Mouse (Mus musculus) forebrain, postnatal 0 days (tissue): ENCODE measurements around the gene Sh2d3c. TPM values are rescaled to one million over a fixed set of nuclear protein-coding genes. Genes with fewer than 3 reads are reported as not detected.

Experiments used
- ATAC-seq: fragments of 200-750 bp; cut with Nextera tagmentation; 2 replicates; pipeline ENCODE4 v1.8.0; 2017; ENCODE audit warnings: mild to moderate bottlenecking, moderate library complexity
- DNase-seq: peaks from one replicate; pipeline ENCODE4 v3.0.0-alpha.2; 2015
- H3K27ac ChIP-seq: fragments of 300-500 bp; sonication (generic); 2 replicates; pipeline ENCODE4 v1.5.1; 2014; ENCODE audit warnings: low read depth, mild to moderate bottlenecking, antibody characterized with exemption, low read length, moderate library complexity, mixed read lengths
- H3K27me3 ChIP-seq: fragments of 300-500 bp; sonication (generic); 2 replicates; pipeline ENCODE4 v1.6.1; 2014; ENCODE audit warnings: mild to moderate bottlenecking, low read length, mixed read lengths; ENCODE audit not compliant: insufficient read depth
- H3K36me3 ChIP-seq: fragments of 300-500 bp; sonication (generic); 2 replicates; pipeline ENCODE4 v1.6.1; 2014; ENCODE audit warnings: mild to moderate bottlenecking, moderate library complexity; ENCODE audit not compliant: insufficient read depth
- H3K4me1 ChIP-seq: fragments of 300-500 bp; sonication (generic); 2 replicates; pipeline ENCODE4 v1.6.1; 2014; ENCODE audit warnings: antibody characterized with exemption; ENCODE audit not compliant: insufficient read depth
- H3K4me2 ChIP-seq: fragments of 300-500 bp; sonication (generic); 2 replicates; pipeline ENCODE4 v1.6.1; 2014; ENCODE audit warnings: low read depth, mild to moderate bottlenecking, moderate library complexity
- H3K4me3 ChIP-seq: fragments of 300-500 bp; sonication (generic); 2 replicates; pipeline ENCODE4 v1.5.1; 2014; ENCODE audit warnings: low read depth, low read length, mixed read lengths
- H3K9ac ChIP-seq: fragments of 300-500 bp; sonication (generic); 2 replicates; pipeline ENCODE4 v1.6.1; 2014; ENCODE audit warnings: mild to moderate bottlenecking
- H3K9me3 ChIP-seq: fragments of 300-500 bp; sonication (generic); 2 replicates; pipeline ENCODE4 v1.6.1; 2016; ENCODE audit warnings: low read length
- CTCF ChIP-seq: sonication (generic); IDR thresholded peaks from 2 replicates; pipeline ENCODE4 v1.5.1; 2016; ENCODE audit warnings: antibody characterized with exemption, control low read depth, low read depth
- WGBS: fragments of 180-500 bp; shearing (Covaris S2); extraction: QIAGEN DNeasy Blood & Tissue Kit; methylation state at CpG from one replicate; pipeline ENCODE4 v1.1.7; 2014; 5-methylcytosine and 5-hydroxymethylcytosine counted together
- polyA plus RNA-seq: library from polyadenylated mRNA; unstranded; fragments of >200 nt; fragmentation: Nextera tagmentation; extraction: Ambion mirVana; gene quantifications from 2 replicates; pipeline ENCODE4 v1.2.1, GENCODE M21; 2015
- total RNA-seq: library from RNA; depleted of rRNA; stranded (reverse); fragments of >200 nt; gene quantifications from 2 replicates; pipeline ENCODE4 v1.2.3, GENCODE M21; 2014

Gene Sh2d3c
- total and polyA plus RNA-seq, 2 experiments from 2014 or later = 24.1 to 48.9 TPM

- no peaks in the 10 kb centered on the region for H3K4me1 ChIP-seq
- H3K9me3 ChIP-seq = no peaks in the 10 kb centered on the region
- WGBS = 86% methylated on average over 6 of the region's 6 CpGs
- no peak overlapping the region for H3K4me3 ChIP-seq
- H3K4me2 ChIP-seq = no peak overlapping the region
- DNase-seq (no peak), ATAC-seq (no peak)
- no peak overlapping the region for H3K27ac ChIP-seq
- peaks cover 18% of the 10 kb centered on the region for H3K36me3 ChIP-seq
- no peak overlapping the region for H3K9ac ChIP-seq
- TF ChIP-seq CTCF = no peak
- H3K27me3 ChIP-seq = no peaks in the 10 kb centered on the region
Measured at GRCm38 (mm10) chr2:32699680-32700079, 21.2 kb upstream of the Sh2d3c start.

- peaks cover 31% of the 10 kb centered on the region for H3K36me3 ChIP-seq
- H3K9ac ChIP-seq = no peak overlapping the region
- 87% methylated on average over 14 of the region's 14 CpGs for WGBS
- ATAC-seq = no peak
- no peak overlapping the region for H3K4me3 ChIP-seq
- no peak overlapping the region for H3K27ac ChIP-seq
- H3K4me2 ChIP-seq = no peak overlapping the region
- no peaks in the 10 kb centered on the region for H3K27me3 ChIP-seq
- TF ChIP-seq CTCF = no peak
- H3K9me3 ChIP-seq = no peaks in the 10 kb centered on the region
- no peak for DNase-seq
- no peaks in the 10 kb centered on the region for H3K4me1 ChIP-seq
Measured at GRCm38 (mm10) chr2:32700966-32701743, 19.7 kb upstream of the Sh2d3c start.

GRCm38 (mm10) chr2:32703046-32703445, 17.8 kb upstream of the Sh2d3c start:
- peaks cover 48% of the 10 kb centered on the region for H3K36me3 ChIP-seq
- H3K9me3 ChIP-seq = no peaks in the 10 kb centered on the region
- ATAC-seq (no peak), DNase-seq (no peak)
- no peaks in the 10 kb centered on the region for H3K4me1 ChIP-seq
- no peak overlapping the region for H3K9ac ChIP-seq
- H3K27ac ChIP-seq = no peak overlapping the region
- H3K4me2 ChIP-seq = no peak overlapping the region
- TF ChIP-seq CTCF = no peak
- H3K4me3 ChIP-seq = no peak overlapping the region
- 94% methylated on average over 8 of the region's 8 CpGs for WGBS
- H3K27me3 ChIP-seq = no peaks in the 10 kb centered on the region

- ATAC-seq (no peak), DNase-seq (no peak)
- no peak within 1 kb of the TSS for H3K27ac ChIP-seq
- no peak within 1 kb of the TSS for H3K9ac ChIP-seq
- peaks cover 53% of the 10 kb centered on the region for H3K36me3 ChIP-seq
- no peak within 1 kb of the TSS for H3K4me3 ChIP-seq
- H3K9me3 ChIP-seq = no peaks in the 10 kb centered on the region
- no peaks in the 10 kb centered on the region for H3K4me1 ChIP-seq
- no peak within 1 kb of the TSS for H3K4me2 ChIP-seq
- no peak for TF ChIP-seq CTCF
- H3K27me3 ChIP-seq = no peaks in the 10 kb centered on the region
- WGBS = 90% methylated on average over 2 of the region's 2 CpGs
Measured at GRCm38 (mm10) chr2:32704021-32704421, 16.8 kb upstream of the Sh2d3c start, which contains the start of gene Fpgs. TSS of gene Fpgs (minus strand) at chr2:32704145.

- 92% methylated on average over 7 of the region's 7 CpGs for WGBS
- Histone ChIP-seq H3K36me3 (peaks cover 63% of the 10 kb centered on the region), H3K27me3 (no peaks in the 10 kb centered on the region), H3K4me2 (no peak overlapping the region), H3K4me1 (no peaks in the 10 kb centered on the region), H3K9me3 (no peaks in the 10 kb centered on the region), H3K4me3 (no peak overlapping the region), H3K27ac (no peak overlapping the region), H3K9ac (no peak overlapping the region)
- no peak for TF ChIP-seq CTCF
- DNase-seq = no peak
- ATAC-seq = no peak
Measured at GRCm38 (mm10) chr2:32705018-32705417, 15.8 kb upstream of the Sh2d3c start.

GRCm38 (mm10) chr2:32706971-32707370, 13.9 kb upstream of the Sh2d3c start:
- H3K4me2 ChIP-seq = no peak overlapping the region
- no peak overlapping the region for H3K4me3 ChIP-seq
- ATAC-seq (no peak), DNase-seq (no peak)
- peaks cover 3% of the 10 kb centered on the region; the same call in 1 of the 2 replicates for H3K4me1 ChIP-seq
- no peak overlapping the region for H3K9ac ChIP-seq
- 94% methylated on average over 6 of the region's 6 CpGs for WGBS
- peaks cover 69% of the 10 kb centered on the region for H3K36me3 ChIP-seq
- TF ChIP-seq CTCF = no peak
- H3K27ac ChIP-seq = no peak overlapping the region
- no peaks in the 10 kb centered on the region for H3K9me3 ChIP-seq
- no peaks in the 10 kb centered on the region for H3K27me3 ChIP-seq

- ATAC-seq = no peak
- peak; percentile 83 for TF ChIP-seq CTCF
- WGBS = 32% methylated on average over 3 of the region's 3 CpGs
- no peaks in the 10 kb centered on the region for H3K9me3 ChIP-seq
- H3K36me3 ChIP-seq = peaks cover 60% of the 10 kb centered on the region
- no peak overlapping the region for H3K27ac ChIP-seq
- H3K9ac ChIP-seq = no peak overlapping the region
- H3K4me2 ChIP-seq = no peak overlapping the region
- H3K4me3 ChIP-seq = no peak overlapping the region
- H3K4me1 ChIP-seq = peaks cover 3% of the 10 kb centered on the region
- peak; percentile 73 for DNase-seq
- no peaks in the 10 kb centered on the region for H3K27me3 ChIP-seq
Measured at GRCm38 (mm10) chr2:32708643-32709042, 12.2 kb upstream of the Sh2d3c start.
